Mouse (Mus musculus) forebrain, embryonic 14.5 days (tissue): Measurements from ENCODE around the gene Krt14. TPM values are rescaled to one million over a fixed set of nuclear protein-coding genes. Genes with fewer than 3 reads are reported as not detected.

ENCODE experiments used
- ATAC-seq: fragments of 200-750 bp; cut with Nextera tagmentation; 2 replicates; pipeline ENCODE4 v1.8.0; 2017; ENCODE audit warnings: mild to moderate bottlenecking, moderate library complexity
- DNase-seq: peaks from one replicate; pipeline ENCODE4 v3.0.0-alpha.2; 2015; ENCODE audit warnings: low spot score
- H3K27ac ChIP-seq: fragments of 300-500 bp; sonication (generic); 2 replicates; pipeline ENCODE4 v1.5.1; 2014; ENCODE audit warnings: low read depth, mild to moderate bottlenecking, control low read depth, low read length, moderate library complexity
- H3K27me3 ChIP-seq: fragments of 300-500 bp; sonication (generic); replicated peaks from 2 replicates; pipeline ENCODE4 v1.6.1; 2014; ENCODE audit warnings: low read length, control low read depth, mixed read lengths; ENCODE audit not compliant: control insufficient read depth, insufficient read depth
- H3K36me3 ChIP-seq: fragments of 300-500 bp; sonication (generic); 2 replicates; pipeline ENCODE4 v1.6.1; 2014; ENCODE audit warnings: low read length, control low read depth; ENCODE audit not compliant: control insufficient read depth, insufficient read depth
- H3K4me1 ChIP-seq: fragments of 300-500 bp; sonication (generic); 2 replicates; pipeline ENCODE4 v1.6.1; 2014; ENCODE audit warnings: antibody characterized with exemption, low read length, control low read depth; ENCODE audit not compliant: control insufficient read depth, insufficient read depth
- H3K4me2 ChIP-seq: fragments of 300-500 bp; sonication (generic); 2 replicates; pipeline ENCODE4 v1.6.1; 2014; ENCODE audit warnings: mild to moderate bottlenecking, control low read depth, low read length
- H3K4me3 ChIP-seq: fragments of 300-500 bp; sonication (generic); 2 replicates; pipeline ENCODE4 v1.5.1; 2014; ENCODE audit warnings: low read depth, low read length, control low read depth
- H3K9ac ChIP-seq: fragments of 300-500 bp; sonication (generic); 2 replicates; pipeline ENCODE4 v1.6.1; 2014; ENCODE audit warnings: mild to moderate bottlenecking, low read length, control low read depth, moderate library complexity
- H3K9me3 ChIP-seq: fragments of 300-500 bp; sonication (generic); replicated peaks from 2 replicates; pipeline ENCODE4 v1.6.1; 2016; ENCODE audit warnings: low read length, control low read depth, mixed read lengths; ENCODE audit not compliant: control insufficient read depth
- WGBS: fragments of 180-500 bp; shearing (Covaris S2); extraction: QIAGEN DNeasy Blood & Tissue Kit; methylation state at CpG from one replicate; pipeline ENCODE4 v1.1.7; 2014; 5-methylcytosine and 5-hydroxymethylcytosine counted together
- polyA plus RNA-seq: library from polyadenylated mRNA; unstranded; fragments of >200 nt; fragmentation: Nextera tagmentation; extraction: Ambion mirVana; gene quantifications from 2 replicates; pipeline ENCODE4 v1.2.1, GENCODE M21; 2014

The Krt14 gene
- polyA plus RNA-seq, 1 experiment from 2014 or later, result not detected

DNA sequence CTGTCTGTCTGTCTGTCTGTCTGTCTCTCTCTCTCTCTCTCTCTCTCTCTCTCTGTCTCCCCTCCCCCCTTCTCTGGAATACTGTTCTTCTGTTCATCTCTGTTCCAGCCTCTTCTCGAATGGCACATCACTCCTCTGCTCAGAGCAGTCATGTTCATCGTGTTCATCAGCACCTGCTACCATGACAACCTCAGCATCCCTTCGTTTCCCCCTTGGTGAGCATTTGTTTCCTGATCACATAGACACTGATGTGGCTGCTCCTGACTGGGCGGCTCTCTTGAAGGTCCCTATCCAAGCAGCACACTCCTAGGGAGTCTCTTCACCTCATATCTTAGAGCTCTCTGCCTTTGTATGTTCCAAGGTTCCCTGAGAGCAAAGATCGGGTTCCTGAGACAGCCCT is 29.0 kb downstream of the Krt14 start:
- Histone ChIP-seq H3K9ac (no peak overlapping the region), H3K9me3 (no peaks in the 10 kb centered on the region), H3K27ac (no peak overlapping the region), H3K36me3 (no peaks in the 10 kb centered on the region), H3K27me3 (no peaks in the 10 kb centered on the region), H3K4me2 (no peak overlapping the region), H3K4me1 (no peaks in the 10 kb centered on the region), H3K4me3 (no peak overlapping the region)
- WGBS, result 80% methylated on average over 5 of the region's 5 CpGs
- ATAC-seq (no peak), DNase-seq (peak; percentile 10)

GRCm38 (mm10) chr11:100176791-100177190 is 30.6 kb downstream of the Krt14 start:
- WGBS, result 86% methylated on average over 9 of the region's 9 CpGs
- H3K4me3 ChIP-seq, result no peak overlapping the region
- ATAC-seq (no peak), DNase-seq (no peak)
- H3K4me1 ChIP-seq, result no peaks in the 10 kb centered on the region
- H3K4me2 ChIP-seq, result no peak overlapping the region
- H3K27ac ChIP-seq, result no peak overlapping the region
- no peaks in the 10 kb centered on the region for H3K9me3 ChIP-seq
- H3K36me3 ChIP-seq, result no peaks in the 10 kb centered on the region
- H3K9ac ChIP-seq, result no peak overlapping the region
- no peaks in the 10 kb centered on the region for H3K27me3 ChIP-seq

DNA sequence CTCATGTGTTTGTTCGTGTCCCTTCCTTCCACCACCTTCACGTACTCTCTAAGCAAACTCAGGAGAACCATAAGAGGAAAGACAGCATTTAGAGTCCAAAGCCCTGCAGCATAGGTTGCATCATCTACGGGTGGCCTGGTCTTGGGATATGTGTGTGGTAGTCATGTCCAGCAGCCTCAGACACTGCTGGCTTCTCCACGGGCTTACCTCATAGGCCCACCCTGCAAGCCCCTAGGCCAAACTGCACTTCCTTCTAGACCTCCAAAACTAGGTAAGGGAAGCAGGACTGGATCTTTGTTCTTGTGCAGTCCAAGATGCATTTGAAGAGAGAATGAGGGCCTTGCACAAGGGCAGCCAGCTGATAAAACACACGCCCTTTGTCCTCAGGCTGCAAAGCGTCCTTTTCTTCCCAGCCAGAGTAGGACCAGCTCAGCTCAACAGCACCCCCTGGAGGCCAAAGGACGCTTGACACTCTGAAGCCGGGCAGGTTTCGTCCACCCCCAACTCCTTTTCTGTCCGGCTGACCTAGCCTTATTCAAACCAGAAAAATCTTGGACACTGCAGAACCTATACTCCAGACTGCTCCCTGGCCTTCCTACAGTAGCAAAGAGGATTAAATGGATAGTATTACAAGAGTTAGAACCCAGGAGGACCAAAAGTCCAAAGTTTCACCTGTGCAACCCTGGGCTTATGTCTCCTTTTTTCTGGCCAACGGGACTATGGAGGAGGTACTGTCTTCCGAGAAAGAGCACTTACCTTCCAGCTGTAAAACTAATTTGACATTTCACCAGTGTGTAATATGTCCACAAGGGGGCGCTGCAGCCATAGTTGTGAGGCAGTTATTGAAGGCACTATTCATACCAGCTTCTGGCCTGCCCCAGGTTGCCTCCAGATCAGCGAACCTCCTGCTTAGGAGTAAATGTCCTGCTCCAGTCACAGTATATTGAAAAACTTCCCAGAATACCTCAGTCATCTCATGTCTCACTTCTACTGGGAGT is 38.3 kb downstream of the Krt14 start:
- no peaks in the 10 kb centered on the region for H3K4me1 ChIP-seq
- H3K4me2 ChIP-seq, result no peak overlapping the region
- no peaks in the 10 kb centered on the region for H3K9me3 ChIP-seq
- WGBS, result 28% methylated on average over 14 of the region's 14 CpGs
- no peaks in the 10 kb centered on the region for H3K36me3 ChIP-seq
- H3K9ac ChIP-seq, result no peak overlapping the region
- no peak overlapping the region for H3K27ac ChIP-seq
- H3K4me3 ChIP-seq, result no peak overlapping the region
- DNase-seq (peak; percentile 72), ATAC-seq (0 out of 2 replicates have a peak, but pooled peaks have one; percentile 26)
- no peaks in the 10 kb centered on the region for H3K27me3 ChIP-seq

DNA sequence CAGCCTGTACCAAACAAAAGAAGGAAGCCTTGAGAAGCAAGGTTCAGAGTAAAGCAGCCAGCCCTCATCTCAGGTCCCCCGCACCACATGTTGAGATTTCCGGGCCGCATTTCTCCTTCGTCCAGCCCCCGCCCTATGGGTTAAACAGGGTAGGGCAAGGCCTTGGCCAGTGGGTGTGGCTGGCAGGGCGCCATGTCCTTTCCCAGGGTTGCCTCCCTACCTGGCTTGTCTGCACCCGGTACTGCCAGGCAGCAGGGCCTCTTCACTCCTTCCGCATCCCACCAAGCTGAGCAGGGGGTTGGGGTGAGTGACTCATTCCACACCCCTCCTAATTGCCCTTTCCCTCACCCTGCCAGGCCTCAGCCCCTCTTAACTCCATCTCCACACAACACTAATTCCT is 39.3 kb downstream of the Krt14 start:
- no peaks in the 10 kb centered on the region for H3K4me1 ChIP-seq
- H3K36me3 ChIP-seq, result no peaks in the 10 kb centered on the region
- WGBS, result 87% methylated on average over 8 of the region's 8 CpGs
- no peak for ATAC-seq
- DNase-seq, result no peak
- H3K9ac ChIP-seq, result no peak overlapping the region
- H3K4me3 ChIP-seq, result no peak overlapping the region
- no peaks in the 10 kb centered on the region for H3K27me3 ChIP-seq
- no peaks in the 10 kb centered on the region for H3K9me3 ChIP-seq
- no peak overlapping the region for H3K4me2 ChIP-seq
- H3K27ac ChIP-seq, result no peak overlapping the region

DNA sequence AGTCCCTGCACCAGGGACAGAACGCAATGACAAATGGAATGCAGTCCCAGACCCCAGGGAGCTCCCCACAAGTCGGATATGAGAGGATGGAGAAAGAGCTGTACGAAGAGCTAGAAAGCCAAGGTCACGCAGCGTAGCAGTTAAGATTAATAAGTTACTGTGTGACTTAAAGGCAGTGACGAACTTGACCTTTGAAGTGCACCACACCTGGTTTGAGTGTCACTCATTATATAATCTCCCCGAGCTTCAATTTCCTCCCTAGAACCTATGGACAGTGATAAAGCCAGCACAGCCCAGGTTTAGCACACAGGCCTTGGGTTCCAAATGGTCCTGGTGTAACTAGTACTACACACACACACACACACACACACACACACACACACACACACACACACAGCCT is 43.0 kb downstream of the Krt14 start:
- no peak for ATAC-seq
- H3K4me1 ChIP-seq, result no peaks in the 10 kb centered on the region
- DNase-seq, result no peak
- WGBS, result 78% methylated on average over 7 of the region's 7 CpGs
- H3K4me3 ChIP-seq, result no peak overlapping the region
- no peak overlapping the region for H3K9ac ChIP-seq
- H3K27ac ChIP-seq, result no peak overlapping the region
- H3K27me3 ChIP-seq, result no peaks in the 10 kb centered on the region
- no peaks in the 10 kb centered on the region for H3K36me3 ChIP-seq
- no peak overlapping the region for H3K4me2 ChIP-seq
- no peaks in the 10 kb centered on the region for H3K9me3 ChIP-seq

GRCm38 (mm10) chr11:100157908-100158477 is 49.4 kb downstream of the Krt14 start:
- Histone ChIP-seq H3K36me3 (no peaks in the 10 kb centered on the region), H3K4me1 (no peaks in the 10 kb centered on the region), H3K9me3 (no peaks in the 10 kb centered on the region), H3K9ac (no peak overlapping the region), H3K4me2 (no peak overlapping the region), H3K27ac (no peak overlapping the region), H3K4me3 (no peak overlapping the region), H3K27me3 (no peaks in the 10 kb centered on the region)
- WGBS, result 56% methylated on average over 6 of the region's 6 CpGs
- ATAC-seq (no peak), DNase-seq (no peak)

- Histone ChIP-seq H3K4me2 (no peak overlapping the region), H3K4me1 (no peaks in the 10 kb centered on the region), H3K9me3 (no peaks in the 10 kb centered on the region), H3K9ac (no peak overlapping the region), H3K36me3 (no peaks in the 10 kb centered on the region), H3K27me3 (no peaks in the 10 kb centered on the region), H3K4me3 (no peak overlapping the region), H3K27ac (no peak overlapping the region)
- no peak for ATAC-seq
- DNase-seq, result no peak
- whole genome bisulfite sequencing, result 81% methylated on average over 3 of the region's 3 CpGs
Measured at GRCm38 (mm10) chr11:100157331-100157730, 50.0 kb downstream of the Krt14 start.

- ATAC-seq (no peak), DNase-seq (no peak)
- Histone ChIP-seq H3K27me3 (no peaks in the 10 kb centered on the region), H3K27ac (no peak overlapping the region), H3K9me3 (no peaks in the 10 kb centered on the region), H3K9ac (no peak overlapping the region), H3K36me3 (no peaks in the 10 kb centered on the region), H3K4me1 (no peaks in the 10 kb centered on the region), H3K4me3 (no peak overlapping the region), H3K4me2 (no peak overlapping the region)
- WGBS, result 75% methylated on average over 8 of the region's 8 CpGs
Measured at GRCm38 (mm10) chr11:100155497-100156255, 51.7 kb downstream of the Krt14 start.
